Mouse (Mus musculus): ENCODE measurements around the gene Pdzrn4. TPM values are rescaled to one million over a fixed set of nuclear protein-coding genes. Genes with fewer than 3 reads are reported as not detected.

Pdzrn4 gene
- polyA plus RNA-seq, 1 experiment from 2014 or later = 7.8 TPM

- Histone ChIP-seq H3K36me3 (ENCODE audit: control insufficient read depth, insufficient read depth, low read length) (no peaks in the 10 kb centered on the region), H3K4me3 (ENCODE audit: low read depth, low read length) (no peak overlapping the region), H3K4me1 (ENCODE audit: control insufficient read depth, insufficient read depth, low read length) (no peaks in the 10 kb centered on the region), H3K27me3 (ENCODE audit: control insufficient read depth, insufficient read depth, low read length) (no peaks in the 10 kb centered on the region), H3K4me2 (no peak overlapping the region), H3K27ac (ENCODE audit: low read depth, low read length) (no peak overlapping the region), H3K9me3 (ENCODE audit: control insufficient read depth, low read length) (no peaks in the 10 kb centered on the region), H3K9ac (ENCODE audit: low read length) (no peak overlapping the region)
- DNase-seq (ENCODE audit: low spot score, missing footprints) (no peak), ATAC-seq (ENCODE audit: low FRiP score) (no peak)
- 84% methylated on average over 1 of the region's 1 CpGs for WGBS
Measured at GRCm38 (mm10) chr15:92587431-92587830, 190.8 kb downstream of the Pdzrn4 start.

- Histone ChIP-seq H3K4me1 (ENCODE audit: control insufficient read depth, insufficient read depth, low read length) (peaks cover 14% of the 10 kb centered on the region; the same call in 1 of the 2 replicates), H3K4me2 (no peak overlapping the region), H3K27ac (ENCODE audit: low read depth, low read length) (no peak overlapping the region), H3K36me3 (ENCODE audit: control insufficient read depth, insufficient read depth, low read length) (no peaks in the 10 kb centered on the region), H3K27me3 (ENCODE audit: control insufficient read depth, insufficient read depth, low read length) (0 out of 2 replicates have a peak, but pooled peaks cover 2% of the 10 kb centered on the region), H3K9ac (ENCODE audit: low read length) (no peak overlapping the region), H3K4me3 (ENCODE audit: low read depth, low read length) (no peak overlapping the region), H3K9me3 (ENCODE audit: control insufficient read depth, low read length) (no peaks in the 10 kb centered on the region)
- WGBS = 36% methylated on average over 2 of the region's 2 CpGs
- DNase-seq (ENCODE audit: low spot score, missing footprints) (no peak), ATAC-seq (ENCODE audit: low FRiP score) (no peak)
Measured at GRCm38 (mm10) chr15:92594721-92595120, 198.0 kb downstream of the Pdzrn4 start.

- under 1% methylated on average over 20 of the region's 20 CpGs for WGBS
- Histone ChIP-seq H3K36me3 (ENCODE audit: control insufficient read depth, insufficient read depth, low read length) (no peaks in the 10 kb centered on the region), H3K27me3 (ENCODE audit: control insufficient read depth, insufficient read depth, low read length) (peaks cover 2% of the 10 kb centered on the region; the same call in 1 of the 2 replicates), H3K4me2 (peak overlapping the region; percentile 75), H3K4me3 (ENCODE audit: low read depth, low read length) (peak overlapping the region; percentile 37), H3K27ac (ENCODE audit: low read depth, low read length) (peak overlapping the region; percentile 12; the same call in 1 of the 2 replicates), H3K4me1 (ENCODE audit: control insufficient read depth, insufficient read depth, low read length) (peaks cover 14% of the 10 kb centered on the region; the same call in 1 of the 2 replicates), H3K9ac (ENCODE audit: low read length) (peak overlapping the region; percentile 41), H3K9me3 (ENCODE audit: control insufficient read depth, low read length) (no peaks in the 10 kb centered on the region)
- ATAC-seq (ENCODE audit: low FRiP score) (peak; percentile 90), DNase-seq (ENCODE audit: low spot score, missing footprints) (peak; percentile 95)
Measured at GRCm38 (mm10) chr15:92597011-92597780, 200.5 kb downstream of the Pdzrn4 start.

- Histone ChIP-seq H3K9me3 (ENCODE audit: control insufficient read depth, low read length) (no peaks in the 10 kb centered on the region), H3K27me3 (ENCODE audit: control insufficient read depth, insufficient read depth, low read length) (peaks cover 2% of the 10 kb centered on the region; the same call in 1 of the 2 replicates), H3K9ac (ENCODE audit: low read length) (peak overlapping the region; percentile 25; the same call in 1 of the 2 replicates), H3K27ac (ENCODE audit: low read depth, low read length) (no peak overlapping the region), H3K4me3 (ENCODE audit: low read depth, low read length) (peak overlapping the region; percentile 21), H3K36me3 (ENCODE audit: control insufficient read depth, insufficient read depth, low read length) (no peaks in the 10 kb centered on the region), H3K4me1 (ENCODE audit: control insufficient read depth, insufficient read depth, low read length) (peaks cover 14% of the 10 kb centered on the region; the same call in 1 of the 2 replicates), H3K4me2 (peak overlapping the region; percentile 42)
- DNase-seq (ENCODE audit: low spot score, missing footprints) = peak; percentile 87
- WGBS = under 1% methylated on average over 18 of the region's 18 CpGs
- ATAC-seq (ENCODE audit: low FRiP score) = peak; percentile 40; the same call in 1 of the 2 replicates
Measured at GRCm38 (mm10) chr15:92598380-92599295, 202.0 kb downstream of the Pdzrn4 start.

- Histone ChIP-seq H3K27me3 (ENCODE audit: control insufficient read depth, insufficient read depth, low read length) (peaks cover 2% of the 10 kb centered on the region; the same call in 1 of the 2 replicates), H3K36me3 (ENCODE audit: control insufficient read depth, insufficient read depth, low read length) (no peaks in the 10 kb centered on the region), H3K4me2 (peak overlapping the region; percentile 42), H3K4me1 (ENCODE audit: control insufficient read depth, insufficient read depth, low read length) (peaks cover 14% of the 10 kb centered on the region; the same call in 1 of the 2 replicates), H3K9ac (ENCODE audit: low read length) (no peak overlapping the region), H3K9me3 (ENCODE audit: control insufficient read depth, low read length) (no peaks in the 10 kb centered on the region), H3K4me3 (ENCODE audit: low read depth, low read length) (no peak overlapping the region), H3K27ac (ENCODE audit: low read depth, low read length) (no peak overlapping the region)
- 13% methylated on average over 7 of the region's 7 CpGs for WGBS
- no peak for ATAC-seq (ENCODE audit: low FRiP score)
- DNase-seq (ENCODE audit: low spot score, missing footprints) = no peak
Measured at GRCm38 (mm10) chr15:92599381-92599780, 202.7 kb downstream of the Pdzrn4 start.

GRCm38 (mm10) chr15:92610866-92611265 is 214.2 kb downstream of the Pdzrn4 start:
- Histone ChIP-seq H3K36me3 (ENCODE audit: control insufficient read depth, insufficient read depth, low read length) (no peaks in the 10 kb centered on the region), H3K4me3 (ENCODE audit: low read depth, low read length) (no peak overlapping the region), H3K9me3 (ENCODE audit: control insufficient read depth, low read length) (no peaks in the 10 kb centered on the region), H3K9ac (ENCODE audit: low read length) (no peak overlapping the region), H3K27ac (ENCODE audit: low read depth, low read length) (no peak overlapping the region), H3K27me3 (ENCODE audit: control insufficient read depth, insufficient read depth, low read length) (no peaks in the 10 kb centered on the region), H3K4me2 (no peak overlapping the region), H3K4me1 (ENCODE audit: control insufficient read depth, insufficient read depth, low read length) (peaks cover 5% of the 10 kb centered on the region; the same call in 1 of the 2 replicates)
- no peak for ATAC-seq (ENCODE audit: low FRiP score)
- WGBS = 97% methylated on average over 3 of the region's 3 CpGs
- DNase-seq (ENCODE audit: low spot score, missing footprints) = no peak

GRCm38 (mm10) chr15:92612386-92612785 is 215.7 kb downstream of the Pdzrn4 start:
- Histone ChIP-seq H3K27ac (ENCODE audit: low read depth, low read length) (no peak overlapping the region), H3K9ac (ENCODE audit: low read length) (no peak overlapping the region), H3K4me3 (ENCODE audit: low read depth, low read length) (no peak overlapping the region), H3K4me1 (ENCODE audit: control insufficient read depth, insufficient read depth, low read length) (peaks cover 5% of the 10 kb centered on the region; the same call in 1 of the 2 replicates), H3K9me3 (ENCODE audit: control insufficient read depth, low read length) (no peaks in the 10 kb centered on the region), H3K27me3 (ENCODE audit: control insufficient read depth, insufficient read depth, low read length) (no peaks in the 10 kb centered on the region), H3K36me3 (ENCODE audit: control insufficient read depth, insufficient read depth, low read length) (no peaks in the 10 kb centered on the region), H3K4me2 (no peak overlapping the region)
- peak; percentile 75 for DNase-seq (ENCODE audit: low spot score, missing footprints)
- WGBS = 50% methylated on average over 1 of the region's 1 CpGs
- ATAC-seq (ENCODE audit: low FRiP score) = no peak

GRCm38 (mm10) chr15:92613228-92613627 is 216.5 kb downstream of the Pdzrn4 start:
- H3K27ac ChIP-seq (ENCODE audit: low read depth, low read length) = no peak overlapping the region
- H3K4me1 ChIP-seq (ENCODE audit: control insufficient read depth, insufficient read depth, low read length) = peaks cover 5% of the 10 kb centered on the region; the same call in 1 of the 2 replicates
- WGBS = 70% methylated on average over 3 of the region's 3 CpGs
- no peaks in the 10 kb centered on the region for H3K9me3 ChIP-seq (ENCODE audit: control insufficient read depth, low read length)
- no peak overlapping the region for H3K4me2 ChIP-seq
- no peaks in the 10 kb centered on the region for H3K27me3 ChIP-seq (ENCODE audit: control insufficient read depth, insufficient read depth, low read length)
- no peak overlapping the region for H3K9ac ChIP-seq (ENCODE audit: low read length)
- no peaks in the 10 kb centered on the region for H3K36me3 ChIP-seq (ENCODE audit: control insufficient read depth, insufficient read depth, low read length)
- peak; percentile 77 for DNase-seq (ENCODE audit: low spot score, missing footprints)
- H3K4me3 ChIP-seq (ENCODE audit: low read depth, low read length) = no peak overlapping the region
- ATAC-seq (ENCODE audit: low FRiP score) = no peak
